ENCODE assay signal across 9 mouse cellular contexts in the genomic region with DNA sequence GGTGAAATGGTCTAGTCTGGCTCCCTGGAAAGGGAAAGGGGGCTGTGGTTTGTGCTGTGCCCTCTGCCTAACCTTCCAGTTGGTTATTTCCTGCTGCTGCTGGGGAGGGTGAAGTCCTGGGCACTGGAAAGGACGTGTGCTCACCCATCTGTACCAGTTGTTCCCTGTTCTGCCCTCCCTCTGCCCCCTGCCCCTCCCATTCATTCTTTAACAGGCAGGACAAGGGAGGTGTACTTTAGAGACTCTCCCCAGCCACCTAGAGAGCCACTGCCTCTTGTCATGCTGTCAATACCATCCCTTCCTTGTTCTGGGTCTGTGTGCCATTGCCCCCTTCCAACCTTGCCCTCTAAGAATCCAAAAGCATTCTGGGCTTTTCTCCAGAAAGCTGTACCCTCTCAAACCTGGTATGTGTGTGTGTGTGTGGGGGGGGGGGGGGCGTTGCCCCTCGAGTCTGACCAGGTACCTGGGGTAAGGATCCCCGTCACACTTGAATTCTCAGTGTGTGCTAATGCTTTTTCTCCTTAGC. TPM values are rescaled to one million over a fixed set of nuclear protein-coding genes. Genes with fewer than 3 reads are reported as not detected.
DNase-seq lines count a peak whose midpoint lies in the region; ATAC-seq and TF ChIP-seq lines count a peak whose summit lies in the region.
"Had no signal": no experiment of that assay in that cellular context is flagged by ENCODE, and none has a peak within 500 bp of the region (broad histone marks: within the 10 kb centered on the region; RNA-seq: fewer than 3 reads in every experiment).

No protein-coding gene starts in this region.

- no peaks in the 10 kb centered on the region for H3K36me3 ChIP-seq in heart, embryonic 11.5 days (ENCODE audit: control insufficient read depth, insufficient read depth, low read length)
- no peaks in the 10 kb centered on the region for H3K36me3 ChIP-seq in heart, embryonic 15.5 days
- H3K36me3 ChIP-seq in midbrain, embryonic 16.5 days (ENCODE audit: control insufficient read depth, insufficient read depth, low read length) = no peaks in the 10 kb centered on the region
- no peaks in the 10 kb centered on the region for H3K36me3 ChIP-seq in thymus, adult 2 months (ENCODE audit: control insufficient read depth, insufficient read depth, low read length)

- WGBS in heart, embryonic 11.5 days (ENCODE audit: insufficient replicate concordance) = 47% methylated on average over 4 of the region's 4 CpGs
- 22% methylated on average over 4 of the region's 4 CpGs for WGBS in heart, embryonic 15.5 days
- 63% methylated on average over 4 of the region's 4 CpGs for WGBS in midbrain, embryonic 16.5 days
- 51% methylated on average over 4 of the region's 4 CpGs for WGBS in thymus, adult 2 months

- H3K9me3 ChIP-seq in heart, embryonic 11.5 days (replicated peaks; ENCODE audit: control insufficient read depth, low read length) = no peaks in the 10 kb centered on the region
- H3K9me3 ChIP-seq in heart, embryonic 15.5 days (replicated peaks) = no peaks in the 10 kb centered on the region
- no peaks in the 10 kb centered on the region for H3K9me3 ChIP-seq in midbrain, embryonic 16.5 days (replicated peaks; ENCODE audit: control insufficient read depth, low read length, poor library complexity, severe bottlenecking)

- H3K9ac ChIP-seq in heart, embryonic 11.5 days (ENCODE audit: low read depth, low read length) = no peak overlapping the region
- peak overlapping the region; percentile 49 for H3K9ac ChIP-seq in heart, embryonic 15.5 days
- H3K9ac ChIP-seq in midbrain, embryonic 16.5 days (ENCODE audit: low read depth, low read length) = peak overlapping the region; percentile 28; the same call in 1 of the 2 replicates

- peak overlapping the region; percentile 70 for H3K27ac ChIP-seq in heart, embryonic 11.5 days (ENCODE audit: low read depth, low read length)
- peak overlapping the region; percentile 99 for H3K27ac ChIP-seq in heart, embryonic 15.5 days
- H3K27ac ChIP-seq in midbrain, embryonic 16.5 days (ENCODE audit: low read length) = peak overlapping the region; percentile 25; the same call in 1 of the 2 replicates
- no peak overlapping the region for H3K27ac ChIP-seq in thymus, adult 2 months (ENCODE audit: control insufficient read depth, insufficient read depth, low read length)

- no peak for TF ChIP-seq POLR2A in thymus, adult 2 months (IDR thresholded peaks at IDR 0.05; ENCODE audit: control insufficient read depth, extremely low read depth, insufficient read depth, low read length, poor library complexity)

- H3K4me1 ChIP-seq in heart, embryonic 11.5 days (ENCODE audit: control insufficient read depth, insufficient read depth, low read length) = peaks cover 40% of the 10 kb centered on the region
- H3K4me1 ChIP-seq in heart, embryonic 15.5 days (replicated peaks) = peaks cover 59% of the 10 kb centered on the region
- H3K4me1 ChIP-seq in midbrain, embryonic 16.5 days (ENCODE audit: control insufficient read depth, insufficient read depth, low read length) = peaks cover 28% of the 10 kb centered on the region
- H3K4me1 ChIP-seq in thymus, adult 2 months (replicated peaks; ENCODE audit: control insufficient read depth, insufficient read depth, low read length) = peaks cover 37% of the 10 kb centered on the region

- 0 out of 2 replicates have a peak, but pooled peaks have one; percentile 7 for ATAC-seq in heart, embryonic 11.5 days (replicated peaks; ENCODE audit: insufficient number of reproducible peaks, low FRiP score, low TSS enrichment)
- ATAC-seq in heart, embryonic 15.5 days (replicated peaks; ENCODE audit: insufficient number of reproducible peaks, insufficient read depth, low FRiP score, low read depth) = peak; percentile 84
- peak; percentile 16; the same call in 1 of the 2 replicates for ATAC-seq in midbrain, embryonic 16.5 days

- TF ChIP-seq CTCF in thymus, adult 2 months (IDR thresholded peaks at IDR 0.05; ENCODE audit: borderline replicate concordance, control insufficient read depth, extremely low read depth, insufficient read depth, low read length, poor library complexity) = no peak

- no peaks in the 10 kb centered on the region for H3K27me3 ChIP-seq in heart, embryonic 11.5 days (ENCODE audit: control insufficient read depth, insufficient read depth, low read length)
- no peaks in the 10 kb centered on the region for H3K27me3 ChIP-seq in heart, embryonic 15.5 days
- no peaks in the 10 kb centered on the region for H3K27me3 ChIP-seq in midbrain, embryonic 16.5 days (ENCODE audit: control insufficient read depth, insufficient read depth, low read depth, low read length)
- H3K27me3 ChIP-seq in thymus, adult 2 months (ENCODE audit: control insufficient read depth, insufficient read depth, low read length) = no peaks in the 10 kb centered on the region
- H3K27me3 ChIP-seq: CH12.LX had no signal

- H3K4me3 ChIP-seq in heart, embryonic 11.5 days (ENCODE audit: low read depth, low read length) = no peak overlapping the region
- H3K4me3 ChIP-seq in heart, embryonic 15.5 days = peak overlapping the region; percentile 19; the same call in 1 of the 2 replicates
- H3K4me3 ChIP-seq in midbrain, embryonic 16.5 days (ENCODE audit: low read depth, low read length) = no peak overlapping the region
- H3K4me3 ChIP-seq in thymus, adult 2 months (ENCODE audit: control insufficient read depth, insufficient read depth, low read length) = no peak overlapping the region

- peak overlapping the region; percentile 17; the same call in 1 of the 2 replicates for H3K4me2 ChIP-seq in heart, embryonic 11.5 days
- peak overlapping the region; percentile 50 for H3K4me2 ChIP-seq in heart, embryonic 15.5 days
- H3K4me2 ChIP-seq in midbrain, embryonic 16.5 days (ENCODE audit: low read length) = no peak overlapping the region

- no peak for DNase-seq in heart, adult 9 months (ENCODE audit: low spot score in 2 of 2)
- DNase-seq in kidney, postnatal 14 days = peak; percentile 87
- DNase-seq in thymus, adult 2 months = no peak
- no peak for DNase-seq in cerebellum, adult 9-11 months
- no peak for DNase-seq in ovary, postnatal 10 days (ENCODE audit: low spot score)

RNA-seq across cellular contexts. Expression of gene Ccdc12, which starts 27.3 kb away (rescaled TPM):
- 135 and 149 TPM in 2 replicates for polyA plus RNA-seq in heart, embryonic 11.5 days (2014; fragmentation: Nextera tagmentation; extraction: Ambion mirVana)
- polyA plus RNA-seq in heart, embryonic 15.5 days (2015; fragmentation: Nextera tagmentation; extraction: Ambion mirVana) = 130 and 138 TPM in 2 replicates
- 93.3 and 103 TPM in 2 replicates for polyA plus RNA-seq in midbrain, embryonic 16.5 days (2015; fragmentation: Nextera tagmentation; extraction: Ambion mirVana)
- 105 and 152 TPM in 2 replicates for polyA plus RNA-seq in thymus, adult 2 months (2012; rRNA removed)

RNA-seq across cellular contexts. Expression of gene Nbeal2, which starts 29.7 kb away (rescaled TPM):
- polyA plus RNA-seq in heart, embryonic 11.5 days (2014; fragmentation: Nextera tagmentation; extraction: Ambion mirVana) = 1.4 and 1.6 TPM in 2 replicates
- polyA plus RNA-seq in heart, embryonic 15.5 days (2015; fragmentation: Nextera tagmentation; extraction: Ambion mirVana) = 1.8 and 4.2 TPM in 2 replicates
- 5.2 and 6.1 TPM in 2 replicates for polyA plus RNA-seq in midbrain, embryonic 16.5 days (2015; fragmentation: Nextera tagmentation; extraction: Ambion mirVana)
- polyA plus RNA-seq in thymus, adult 2 months (2012; rRNA removed) = 297 and 301 TPM in 2 replicates

RNA-seq across cellular contexts. Expression of gene Myl3, which starts 58.0 kb away (rescaled TPM):
- 3,236 and 3,494 TPM in 2 replicates for polyA plus RNA-seq in heart, embryonic 11.5 days (2014; fragmentation: Nextera tagmentation; extraction: Ambion mirVana)
- polyA plus RNA-seq in heart, embryonic 15.5 days (2015; fragmentation: Nextera tagmentation; extraction: Ambion mirVana) = 3,797 and 4,490 TPM in 2 replicates
- polyA plus RNA-seq in midbrain, embryonic 16.5 days (2015; fragmentation: Nextera tagmentation; extraction: Ambion mirVana) = 0.39 and 0.48 TPM in 2 replicates
- polyA plus RNA-seq in thymus, adult 2 months (2012; rRNA removed) = 2.4 and 293 TPM in 2 replicates

RNA-seq across cellular contexts. Expression of gene Nradd, which starts 59.4 kb away (rescaled TPM):
- polyA plus RNA-seq in heart, embryonic 11.5 days (2014; fragmentation: Nextera tagmentation; extraction: Ambion mirVana) = 12.6 and 19.1 TPM in 2 replicates
- 17.7 and 22.9 TPM in 2 replicates for polyA plus RNA-seq in heart, embryonic 15.5 days (2015; fragmentation: Nextera tagmentation; extraction: Ambion mirVana)
- polyA plus RNA-seq in midbrain, embryonic 16.5 days (2015; fragmentation: Nextera tagmentation; extraction: Ambion mirVana) = 25.5 and 27.1 TPM in 2 replicates
- 9.2 and 13.2 TPM in 2 replicates for polyA plus RNA-seq in thymus, adult 2 months (2012; rRNA removed)

Comparison
In these comparisons a context has a peak if more than half of its experiments do, and no peak if none do; other contexts are left out.
1. ATAC-seq: peak in every context shown above with its lines; median percentile 84 in heart, embryonic 15.5 days; 16 in midbrain, embryonic 16.5 days; 7 in heart, embryonic 11.5 days.
2. RNA of gene Nbeal2, which starts 29.7 kb away (polyA plus RNA-seq): 297 to 301 TPM in thymus, adult 2 months; 5.2 to 6.1 TPM in midbrain, embryonic 16.5 days, 1.8 to 4.2 TPM in heart, embryonic 15.5 days and 1.4 to 1.6 TPM in heart, embryonic 11.5 days; every median in the first group is over 10 times any median in the second.